Mouse (Mus musculus) testis, adult 2 months (tissue): Measurements from ENCODE around the gene Scn2b.

Source experiments
- CTCF ChIP-seq: fragments of 200-500 bp; IDR thresholded peaks from 2 replicates; pipeline ENCODE4 v1.5.1; 2012; ENCODE audit warnings: low read depth, mild to moderate bottlenecking, inconsistent platforms, low read length, moderate library complexity; ENCODE audit not compliant: control insufficient read depth, insufficient read depth, insufficient replicate concordance
- POLR2A ChIP-seq: fragments of 200-500 bp; IDR thresholded peaks from 2 replicates; pipeline ENCODE4 v1.6.1; 2012; ENCODE audit warnings: low read depth, mild to moderate bottlenecking, inconsistent platforms, low read length, moderate library complexity; ENCODE audit not compliant: control insufficient read depth

GRCm38 (mm10) chr9:45136442-45137169, 19.0 kb downstream of the Scn2b start:
- TF ChIP-seq CTCF: no peak
- no peak for TF ChIP-seq POLR2A
